Mouse (Mus musculus) kidney, embryonic 16.5 days (tissue): ENCODE results near the gene Grm5. TPM values are rescaled to one million over a fixed set of nuclear protein-coding genes. Genes with fewer than 3 reads are reported as not detected.
A peak's percentile ranks its signal among the peaks of the same experiment; 100 is the strongest.

Experiments used
- ATAC-seq: fragments of 200-750 bp; cut with Nextera tagmentation; 2 replicates; pipeline ENCODE4 v1.8.0; 2017; ENCODE audit warnings: moderate TSS enrichment; ENCODE audit not compliant: low FRiP score, low TSS enrichment
- H3K27ac ChIP-seq: fragments of 300-500 bp; sonication (generic); 2 replicates; pipeline ENCODE4 v1.5.1; 2014; ENCODE audit warnings: low read length
- H3K27me3 ChIP-seq: fragments of 300-500 bp; sonication (generic); 2 replicates; pipeline ENCODE4 v1.6.1; 2014; ENCODE audit warnings: low read length, control low read depth, mixed read lengths; ENCODE audit not compliant: insufficient read depth
- H3K36me3 ChIP-seq: fragments of 300-500 bp; sonication (generic); 2 replicates; pipeline ENCODE4 v1.6.1; 2014; ENCODE audit warnings: low read length, control low read depth, mixed read lengths; ENCODE audit not compliant: insufficient read depth
- H3K4me1 ChIP-seq: fragments of 300-500 bp; sonication (generic); 2 replicates; pipeline ENCODE4 v1.6.1; 2014; ENCODE audit warnings: low read length, control low read depth, mixed read lengths; ENCODE audit not compliant: insufficient read depth
- H3K4me2 ChIP-seq: fragments of 300-500 bp; sonication (generic); replicated peaks from 2 replicates; pipeline ENCODE4 v1.6.1; 2014; ENCODE audit warnings: low read depth, low read length
- H3K4me3 ChIP-seq: fragments of 300-500 bp; sonication (generic); 2 replicates; pipeline ENCODE4 v1.5.1; 2014; ENCODE audit warnings: mild to moderate bottlenecking, low read length
- H3K9ac ChIP-seq: fragments of 300-500 bp; sonication (generic); replicated peaks from 2 replicates; pipeline ENCODE4 v1.6.1; 2014; ENCODE audit warnings: low read length
- H3K9me3 ChIP-seq: fragments of 300-500 bp; sonication (generic); 2 replicates; pipeline ENCODE4 v1.6.1; 2016; ENCODE audit warnings: low read length, control low read depth
- WGBS: fragments of 180-500 bp; shearing (Covaris S2); extraction: QIAGEN DNeasy Blood & Tissue Kit; methylation state at CpG from one replicate; pipeline ENCODE4 v1.1.7; 2014; 5-methylcytosine and 5-hydroxymethylcytosine counted together
- polyA plus RNA-seq: library from polyadenylated mRNA; unstranded; fragments of >200 nt; fragmentation: Nextera tagmentation; extraction: Ambion mirVana; gene quantifications from 2 replicates; pipeline ENCODE4 v1.2.1, GENCODE M21; 2015

The Grm5 gene
- polyA plus RNA-seq, 1 experiment from 2014 or later = not detected

DNA sequence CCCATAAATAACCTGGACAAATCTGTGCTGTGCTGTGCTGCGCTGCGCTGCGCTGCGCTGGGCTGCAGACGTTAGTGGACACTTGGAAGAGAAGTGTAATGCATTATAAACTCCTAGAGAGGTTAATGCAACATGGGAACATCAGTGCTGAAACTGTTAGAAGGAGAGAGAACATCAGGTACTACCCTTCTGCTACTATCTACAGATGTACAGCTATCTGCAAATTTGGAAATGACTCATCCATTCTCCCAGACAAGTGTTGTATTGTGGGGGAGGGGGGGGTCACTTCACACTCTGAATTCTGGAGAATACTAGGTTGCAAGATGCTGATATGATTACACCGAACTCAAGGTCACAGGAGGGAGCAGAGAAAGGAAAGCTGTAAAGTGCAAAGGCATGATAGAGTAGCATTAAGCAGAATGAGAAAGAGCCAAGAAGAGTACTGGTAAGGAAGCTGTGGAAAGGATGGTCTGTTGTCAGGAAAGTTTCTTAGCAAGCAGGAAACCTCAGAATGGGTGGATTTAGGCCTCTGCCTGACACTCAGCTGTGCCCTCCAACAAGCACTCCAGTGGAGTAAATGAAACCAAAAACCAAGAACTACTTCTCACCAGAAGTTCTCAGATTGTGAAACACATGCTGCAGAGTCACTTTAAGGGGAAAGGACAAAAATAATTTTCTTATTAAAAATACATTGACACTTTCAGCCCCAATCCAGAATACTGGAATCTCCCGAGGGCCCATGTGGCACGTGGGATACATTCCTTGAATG lies 544.3 kb downstream of the Grm5 start:
- 85% methylated on average over 8 of the region's 8 CpGs for WGBS
- H3K36me3 ChIP-seq = no peaks in the 10 kb centered on the region
- peaks cover 23% of the 10 kb centered on the region for H3K27me3 ChIP-seq
- H3K9ac ChIP-seq = no peak overlapping the region
- H3K9me3 ChIP-seq = no peaks in the 10 kb centered on the region; the same call in 1 of the 2 replicates
- no peak for ATAC-seq
- H3K4me2 ChIP-seq = no peak overlapping the region
- H3K4me3 ChIP-seq = no peak overlapping the region
- H3K27ac ChIP-seq = no peak overlapping the region
- H3K4me1 ChIP-seq = peaks cover 6% of the 10 kb centered on the region

DNA sequence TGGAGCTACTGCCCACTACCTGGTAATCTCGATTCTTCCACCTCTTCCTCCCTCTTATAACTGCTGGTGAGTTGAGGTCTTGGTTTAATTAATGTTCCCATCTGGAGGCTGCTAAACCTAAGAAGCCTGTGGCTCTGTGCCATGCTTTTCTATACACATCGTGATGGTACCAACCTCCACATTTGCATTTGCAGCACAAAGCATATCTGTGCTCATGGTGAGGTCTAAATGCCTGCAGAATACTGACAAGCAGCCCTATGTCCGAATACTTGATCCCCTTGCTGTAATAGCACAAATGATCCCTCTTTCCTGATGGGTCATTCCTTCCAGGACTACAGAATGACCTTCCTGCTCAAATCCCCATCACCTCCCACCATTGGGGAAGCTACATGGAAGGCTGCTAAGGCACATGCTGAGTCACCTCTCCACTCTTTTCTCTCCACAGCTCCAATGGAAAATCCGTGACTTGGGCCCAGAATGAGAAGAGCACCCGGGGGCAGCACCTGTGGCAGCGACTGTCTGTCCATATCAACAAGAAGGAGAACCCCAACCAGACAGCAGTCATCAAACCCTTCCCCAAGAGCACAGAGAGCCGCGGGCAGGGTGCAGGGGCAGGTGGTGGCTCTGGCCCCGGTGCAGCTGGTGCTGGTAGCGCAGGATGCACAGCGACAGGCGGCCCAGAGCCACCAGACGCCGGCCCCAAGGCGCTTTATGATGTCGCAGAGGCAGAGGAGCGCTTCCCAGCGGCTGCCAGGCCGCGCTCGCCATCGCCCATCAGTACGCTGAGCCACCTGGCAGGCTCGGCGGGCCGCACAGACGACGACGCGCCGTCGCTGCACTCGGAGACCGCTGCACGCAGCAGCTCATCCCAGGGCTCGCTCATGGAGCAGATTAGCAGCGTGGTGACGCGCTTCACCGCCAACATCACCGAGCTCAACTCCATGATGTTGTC lies 545.8 kb downstream of the Grm5 start:
- peak; percentile 59 for ATAC-seq
- Histone ChIP-seq H3K4me3 (peak overlapping the region; percentile 43), H3K27ac (no peak overlapping the region), H3K9me3 (no peaks in the 10 kb centered on the region; the same call in 1 of the 2 replicates), H3K4me2 (peak overlapping the region; percentile 65), H3K36me3 (no peaks in the 10 kb centered on the region), H3K4me1 (peaks cover 6% of the 10 kb centered on the region), H3K27me3 (peaks cover 23% of the 10 kb centered on the region), H3K9ac (no peak overlapping the region)
- WGBS = 11% methylated on average over 41 of the region's 41 CpGs

DNA sequence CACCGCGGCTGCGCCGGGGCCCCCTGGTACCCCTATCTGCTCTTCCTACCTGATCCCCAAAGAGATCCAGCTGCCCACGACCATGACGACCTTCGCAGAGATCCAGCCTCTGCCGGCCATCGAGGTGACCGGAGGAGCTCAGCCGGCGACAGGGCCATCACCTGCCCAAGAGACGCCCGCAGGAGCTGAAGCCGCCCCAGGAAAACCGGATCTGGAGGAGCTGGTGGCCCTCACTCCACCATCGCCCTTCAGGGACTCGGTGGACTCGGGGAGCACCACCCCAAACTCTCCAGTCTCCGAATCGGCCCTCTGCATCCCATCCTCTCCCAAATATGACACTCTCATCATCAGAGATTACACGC lies 546.5 kb downstream of the Grm5 start:
- H3K4me3 ChIP-seq = peak overlapping the region; percentile 43
- WGBS = 24% methylated on average over 22 of the region's 22 CpGs
- H3K4me2 ChIP-seq = peak overlapping the region; percentile 65
- H3K27me3 ChIP-seq = peaks cover 23% of the 10 kb centered on the region
- H3K36me3 ChIP-seq = no peaks in the 10 kb centered on the region
- no peaks in the 10 kb centered on the region; the same call in 1 of the 2 replicates for H3K9me3 ChIP-seq
- H3K4me1 ChIP-seq = peaks cover 6% of the 10 kb centered on the region
- no peak overlapping the region for H3K9ac ChIP-seq
- no peak overlapping the region for H3K27ac ChIP-seq
- ATAC-seq = no peak; the same call in 1 of the 2 replicates

DNA sequence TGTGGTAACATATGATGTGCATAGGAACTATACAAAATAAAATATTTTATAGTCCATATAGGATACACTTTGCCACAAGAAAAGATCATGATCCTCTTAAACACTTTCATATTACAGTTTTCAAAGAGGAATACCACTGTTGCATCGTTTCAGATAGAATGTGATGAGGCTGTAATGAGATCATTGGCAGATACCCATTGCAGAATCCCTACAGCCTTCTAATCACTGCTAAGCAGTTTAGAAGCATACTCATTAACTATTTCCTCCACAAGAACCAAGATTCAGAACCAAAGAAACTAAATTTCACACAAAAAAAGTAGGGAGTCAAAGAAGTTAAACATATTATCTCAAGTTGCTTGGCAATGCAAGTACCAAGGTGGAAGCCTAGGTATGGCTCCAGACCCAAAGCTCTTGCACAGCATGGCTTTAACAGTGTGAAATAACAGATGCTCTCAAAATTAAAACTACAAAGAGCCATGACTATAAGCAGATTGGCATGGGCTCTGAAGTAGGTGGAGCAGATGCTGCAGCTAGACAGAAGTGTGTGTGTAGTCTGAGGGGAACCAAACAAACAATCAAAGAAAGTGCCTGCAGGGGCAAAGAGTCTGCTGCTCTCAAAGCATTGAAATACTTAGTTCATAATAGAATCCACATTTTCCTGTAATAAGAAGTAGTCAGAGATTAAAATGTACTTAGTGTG lies 575.7 kb downstream of the Grm5 start:
- no peaks in the 10 kb centered on the region for H3K27me3 ChIP-seq
- H3K4me2 ChIP-seq = no peak overlapping the region
- no peaks in the 10 kb centered on the region for H3K4me1 ChIP-seq
- H3K4me3 ChIP-seq = no peak overlapping the region
- H3K9ac ChIP-seq = no peak overlapping the region
- no peak overlapping the region for H3K27ac ChIP-seq
- no peaks in the 10 kb centered on the region for H3K36me3 ChIP-seq
- WGBS = 78% methylated on average over 1 of the region's 1 CpGs
- no peak for ATAC-seq
- no peaks in the 10 kb centered on the region for H3K9me3 ChIP-seq

DNA sequence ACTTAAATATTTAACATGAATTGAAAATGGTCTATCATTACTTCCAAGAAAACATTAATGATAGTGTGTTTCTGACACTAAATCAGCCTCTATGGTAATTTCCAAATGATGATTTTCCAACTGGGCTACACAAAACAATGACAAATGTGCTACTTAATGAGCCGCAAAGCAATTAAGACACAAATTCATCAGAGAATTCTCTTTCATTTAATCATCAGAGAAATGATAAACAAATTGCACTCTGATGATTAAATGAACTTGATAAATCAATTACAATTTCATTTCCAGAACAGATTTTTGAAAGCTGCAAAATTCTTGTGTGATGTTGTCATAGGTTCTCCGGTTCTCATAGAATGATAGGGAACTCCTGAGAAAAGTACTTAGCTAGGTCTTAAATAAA lies 577.6 kb downstream of the Grm5 start:
- Histone ChIP-seq H3K9me3 (no peaks in the 10 kb centered on the region), H3K27ac (no peak overlapping the region), H3K36me3 (no peaks in the 10 kb centered on the region), H3K27me3 (no peaks in the 10 kb centered on the region), H3K4me3 (no peak overlapping the region), H3K4me2 (no peak overlapping the region), H3K4me1 (no peaks in the 10 kb centered on the region), H3K9ac (no peak overlapping the region)
- no peak for ATAC-seq
- 85% methylated on average over 2 of the region's 2 CpGs for WGBS

Other genes starting within 250 kb of the Grm5 start
- not detected in 2 replicates for gene Tyr, start 90.7 kb upstream of the Grm5 start, polyA plus RNA-seq